ENCODE assay signal across 20 mouse cellular contexts in the genomic region with DNA sequence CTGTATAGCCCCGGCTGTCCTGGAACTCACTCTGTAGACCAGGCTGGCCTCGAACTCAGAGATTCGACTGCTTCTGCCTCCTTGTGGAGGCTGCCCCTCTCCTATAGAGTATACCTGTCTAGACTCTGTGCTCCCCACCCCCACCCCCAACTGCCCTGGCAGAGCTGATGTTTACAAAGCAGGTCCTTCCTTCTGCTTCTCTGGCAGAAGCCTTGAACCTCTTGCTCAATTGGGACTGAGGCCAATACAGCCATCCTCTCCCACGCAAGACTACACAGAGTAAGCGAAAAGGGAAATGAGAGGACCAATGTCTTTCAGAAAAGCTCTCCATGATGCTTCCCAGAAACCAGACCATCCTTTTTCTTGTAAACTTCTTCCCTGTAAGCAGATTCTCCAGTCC. TPM values are rescaled to one million over a fixed set of nuclear protein-coding genes. Genes with fewer than 3 reads are reported as not detected.
DNase-seq lines count a peak whose midpoint lies in the region; ATAC-seq and TF ChIP-seq lines count a peak whose summit lies in the region.
"Had no signal": no experiment of that assay in that cellular context is flagged by ENCODE, and none has a peak within 500 bp of the region (broad histone marks: within the 10 kb centered on the region; RNA-seq: fewer than 3 reads in every experiment).

No protein-coding gene starts in this region.

- H3K27me3 ChIP-seq in liver, embryonic 12.5 days (replicated peaks) = no peaks in the 10 kb centered on the region
- H3K27me3 ChIP-seq in liver, embryonic 15.5 days = no peaks in the 10 kb centered on the region
- H3K27me3 ChIP-seq: CH12.LX; heart, embryonic 15.5 days; Patski had no signal

- peak; percentile 33 for DNase-seq in liver
- no peak for DNase-seq in left cerebral cortex, postnatal 10 days (ENCODE audit: extremely low spot score in 1 of 2, low spot score in 2 of 2)
- DNase-seq: cerebellum, adult 9-11 months; gastrocnemius, postnatal 25 days; layer of hippocampus, postnatal 36 days had no signal

- TF ChIP-seq POLR2A in bone marrow, adult 2 months (IDR thresholded peaks at IDR 0.05; ENCODE audit: borderline replicate concordance, control insufficient read depth, low read depth, low read length) = no peak

- TF ChIP-seq CTCF in bone marrow, adult 2 months (IDR thresholded peaks at IDR 0.05; ENCODE audit: control insufficient read depth, insufficient read depth, low read length) = no peak

- no peaks in the 10 kb centered on the region for H3K36me3 ChIP-seq in liver, embryonic 12.5 days
- no peaks in the 10 kb centered on the region for H3K36me3 ChIP-seq in liver, embryonic 15.5 days (replicated peaks)
- H3K36me3 ChIP-seq: heart, embryonic 15.5 days; hindbrain, embryonic 13.5 days; limb, embryonic 12.5 days; neural tube, embryonic 13.5 days had no signal

- H3K9me3 ChIP-seq in liver, embryonic 12.5 days (replicated peaks) = no peaks in the 10 kb centered on the region
- no peaks in the 10 kb centered on the region for H3K9me3 ChIP-seq in liver, embryonic 15.5 days (replicated peaks)
- H3K9me3 ChIP-seq: heart, embryonic 15.5 days; hindbrain, embryonic 13.5 days; limb, embryonic 12.5 days; neural tube, embryonic 13.5 days had no signal

- H3K9ac ChIP-seq in liver, embryonic 12.5 days = no peak overlapping the region
- H3K9ac ChIP-seq in liver, embryonic 15.5 days = no peak overlapping the region
- H3K9ac ChIP-seq: heart, embryonic 15.5 days; hindbrain, embryonic 13.5 days; limb, embryonic 12.5 days; neural tube, embryonic 13.5 days had no signal

- intact Hi-C loops in left cerebral cortex, postnatal 10 days (cut with DNase I) = no loop called here

- H3K4me3 ChIP-seq in liver, embryonic 12.5 days = no peak overlapping the region
- H3K4me3 ChIP-seq in bone marrow, adult 2 months (replicated peaks; ENCODE audit: control insufficient read depth, low read depth, low read length) = peak overlapping the region; percentile 62
- no peak overlapping the region for H3K4me3 ChIP-seq in liver, embryonic 15.5 days (replicated peaks)
- H3K4me3 ChIP-seq: heart, embryonic 15.5 days; hindbrain, embryonic 13.5 days; limb, embryonic 12.5 days; neural tube, embryonic 13.5 days had no signal

- H3K4me1 ChIP-seq in liver, embryonic 12.5 days = peaks cover 19% of the 10 kb centered on the region
- H3K4me1 ChIP-seq in bone marrow, adult 2 months (ENCODE audit: control insufficient read depth, insufficient read depth, low read length) = peaks cover 1% of the 10 kb centered on the region; the same call in 1 of the 2 replicates
- peaks cover 23% of the 10 kb centered on the region for H3K4me1 ChIP-seq in liver, embryonic 15.5 days (replicated peaks)
- H3K4me1 ChIP-seq: heart, embryonic 15.5 days; hindbrain, embryonic 13.5 days; limb, embryonic 12.5 days; neural tube, embryonic 13.5 days had no signal

- 67% methylated on average over 5 of the region's 5 CpGs for WGBS in liver, embryonic 12.5 days (ENCODE audit: insufficient replicate concordance)
- WGBS in bone marrow, adult 2 months = 53% methylated on average over 5 of the region's 5 CpGs
- WGBS in liver, embryonic 15.5 days (ENCODE audit: insufficient replicate concordance) = 69% methylated on average over 5 of the region's 5 CpGs

- H3K27ac ChIP-seq in liver, embryonic 12.5 days = no peak overlapping the region
- H3K27ac ChIP-seq in bone marrow, adult 2 months (ENCODE audit: control insufficient read depth, insufficient read depth, low read depth, low read length, poor library complexity) = peak overlapping the region; percentile 35
- H3K27ac ChIP-seq in liver, embryonic 15.5 days (replicated peaks) = no peak overlapping the region
- H3K27ac ChIP-seq: heart, embryonic 15.5 days; hindbrain, embryonic 13.5 days; limb, embryonic 12.5 days; neural tube, embryonic 13.5 days had no signal

- ATAC-seq in liver, embryonic 12.5 days = no peak
- no peak for ATAC-seq in liver, embryonic 15.5 days (ENCODE audit: insufficient read depth)
- ATAC-seq in neutrophil, adult 5-6 weeks (ENCODE audit: extremely low read depth, insufficient number of reproducible peaks, low FRiP score, poor library complexity, severe bottlenecking) = peak; percentile 56; the same call in 1 of the 2 replicates
- ATAC-seq in cerebellum, adult (ENCODE audit: insufficient number of reproducible peaks, low FRiP score, low TSS enrichment) = no peak
- ATAC-seq: forebrain, embryonic 16.5 days; intestine, embryonic 16.5 days; Patski had no signal

- no peak overlapping the region for H3K4me2 ChIP-seq in liver, embryonic 12.5 days
- H3K4me2 ChIP-seq in liver, embryonic 15.5 days = peak overlapping the region; percentile 15
- H3K4me2 ChIP-seq: heart, embryonic 15.5 days; hindbrain, embryonic 13.5 days; limb, embryonic 12.5 days; neural tube, embryonic 13.5 days had no signal

RNA-seq across cellular contexts. Expression of a gene that starts 7.5 kb away (rescaled TPM):
- 16.1 and 17.0 TPM in 2 replicates for polyA plus RNA-seq in liver, embryonic 12.5 days (2016; fragmentation: Nextera tagmentation; extraction: Ambion mirVana)
- polyA plus RNA-seq in bone marrow, adult 2 months (2011; ENCODE audit: insufficient read depth, insufficient read length, low replicate concordance, missing spikeins) = 18.2 and 56.7 TPM in 2 replicates
- polyA plus RNA-seq in liver, embryonic 15.5 days (2015; fragmentation: Nextera tagmentation; extraction: Ambion mirVana) = 27.2 and 28.0 TPM in 2 replicates
- total RNA-seq in neutrophil, adult 5-6 weeks (2017) = 682 and 697 TPM in 2 replicates
- total RNA-seq in left cerebral cortex, postnatal 10 days (2021) = 10 to 100 TPM; 12.5 to 14.2 TPM

RNA-seq across cellular contexts. Expression of a gene that starts 38.5 kb away (rescaled TPM):
- 1.3 and 2.0 TPM in 2 replicates for polyA plus RNA-seq in liver, embryonic 12.5 days (2016; fragmentation: Nextera tagmentation; extraction: Ambion mirVana)
- 10.4 and 24.3 TPM in 2 replicates for polyA plus RNA-seq in bone marrow, adult 2 months (2011; ENCODE audit: insufficient read depth, insufficient read length, low replicate concordance, missing spikeins)
- polyA plus RNA-seq in liver, embryonic 15.5 days (2015; fragmentation: Nextera tagmentation; extraction: Ambion mirVana) = 3.9 and 4.2 TPM in 2 replicates
- 134 TPM in 2 replicates for total RNA-seq in neutrophil, adult 5-6 weeks (2017)
- total RNA-seq in left cerebral cortex, postnatal 10 days (2021) = not detected
- total RNA-seq: gastrocnemius, postnatal 25 days; midbrain, postnatal 0 days had no signal
- polyA plus RNA-seq: neural tube, embryonic 13.5 days; testis, adult 2 months had no signal

RNA-seq across cellular contexts. Expression of a gene that starts 56.5 kb away (rescaled TPM):
- polyA plus RNA-seq in liver, embryonic 12.5 days (2016; fragmentation: Nextera tagmentation; extraction: Ambion mirVana) = 2.1 and 2.3 TPM in 2 replicates
- not detected in 2 replicates for polyA plus RNA-seq in bone marrow, adult 2 months (2011; ENCODE audit: insufficient read depth, insufficient read length, low replicate concordance, missing spikeins)
- 1.7 and 2.6 TPM in 2 replicates for polyA plus RNA-seq in liver, embryonic 15.5 days (2015; fragmentation: Nextera tagmentation; extraction: Ambion mirVana)
- total RNA-seq in neutrophil, adult 5-6 weeks (2017) = not detected in 2 replicates
- under 1 TPM; 0.34 to 0.69 TPM for total RNA-seq in left cerebral cortex, postnatal 10 days (2021)
